Mouse (Mus musculus) c-Kit-negative CD71-positive TER-119-positive erythroid progenitor cells, embryonic 14.5 days (primary cell): Measurements from ENCODE around the gene Pik3r5.

Experiments
- DNase-seq: peaks from one replicate; pipeline ENCODE4 v3.0.0-alpha.2; 2013; ENCODE audit warnings: low read depth, low spot score

Gene Pik3r5

DNA sequence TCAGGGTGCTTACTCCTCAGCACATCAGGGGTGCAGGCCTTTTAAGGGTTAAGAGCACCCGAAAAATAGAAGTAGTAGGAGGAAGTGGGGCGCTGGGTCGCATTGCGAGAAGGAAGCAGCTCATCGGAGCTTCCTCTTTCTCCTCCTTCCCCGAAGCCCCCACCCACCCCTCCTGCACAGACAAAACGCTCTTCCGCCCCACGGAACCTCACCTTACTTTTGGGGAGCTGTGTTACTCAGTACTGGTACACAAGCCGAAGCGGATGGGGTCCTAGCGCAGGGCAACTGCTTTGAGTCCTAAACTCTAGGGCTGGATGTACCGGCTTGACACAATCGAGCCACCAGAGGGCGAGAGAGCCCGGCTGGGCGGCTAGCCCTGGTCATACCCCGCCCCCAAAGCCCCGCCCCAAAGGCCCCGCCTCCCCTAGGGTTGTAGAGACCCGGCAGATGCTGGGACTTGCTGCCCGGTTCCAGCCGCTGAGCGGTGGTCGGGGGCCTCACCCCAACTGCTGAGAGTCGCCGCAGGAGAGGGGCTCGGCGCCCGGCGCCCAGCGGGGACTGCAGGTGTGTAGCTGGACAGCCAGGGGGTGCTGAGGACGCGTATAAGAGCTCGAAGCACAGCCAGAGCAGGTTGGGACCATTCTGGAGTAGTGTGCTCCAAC is at the start of gene Pik3r5:
TSS of gene Pik3r5 (plus strand) at position 423 of the 662 bp plus-strand sequence.
- no peak for DNase-seq

- DNase-seq, result no peak
Observed at GRCm38 (mm10) chr11:68383519-68383918, 48.4 kb upstream of the Pik3r5 start.

DNA sequence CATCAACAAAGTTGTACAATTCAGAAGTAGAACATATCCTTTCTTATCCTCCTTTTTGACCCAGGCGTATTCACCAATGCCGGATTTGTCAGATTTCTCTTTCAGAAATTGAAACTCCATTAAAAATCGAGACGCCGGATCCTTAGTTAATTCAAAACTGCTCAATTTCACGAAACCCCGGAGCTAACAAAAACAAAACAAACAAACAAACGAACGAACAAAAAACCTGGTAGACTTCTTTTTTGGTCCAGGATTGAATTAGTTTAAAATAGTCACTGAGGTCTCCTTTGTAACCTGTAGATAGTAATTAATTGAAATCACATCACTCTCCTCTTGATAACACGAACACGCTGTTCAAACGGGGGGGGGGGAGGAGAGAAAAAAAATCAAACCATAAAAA is 47.8 kb upstream of the Pik3r5 start:
- DNase-seq, result no peak

- no peak for DNase-seq
Observed at GRCm38 (mm10) chr11:68384592-68385020, 47.3 kb upstream of the Pik3r5 start.

DNA sequence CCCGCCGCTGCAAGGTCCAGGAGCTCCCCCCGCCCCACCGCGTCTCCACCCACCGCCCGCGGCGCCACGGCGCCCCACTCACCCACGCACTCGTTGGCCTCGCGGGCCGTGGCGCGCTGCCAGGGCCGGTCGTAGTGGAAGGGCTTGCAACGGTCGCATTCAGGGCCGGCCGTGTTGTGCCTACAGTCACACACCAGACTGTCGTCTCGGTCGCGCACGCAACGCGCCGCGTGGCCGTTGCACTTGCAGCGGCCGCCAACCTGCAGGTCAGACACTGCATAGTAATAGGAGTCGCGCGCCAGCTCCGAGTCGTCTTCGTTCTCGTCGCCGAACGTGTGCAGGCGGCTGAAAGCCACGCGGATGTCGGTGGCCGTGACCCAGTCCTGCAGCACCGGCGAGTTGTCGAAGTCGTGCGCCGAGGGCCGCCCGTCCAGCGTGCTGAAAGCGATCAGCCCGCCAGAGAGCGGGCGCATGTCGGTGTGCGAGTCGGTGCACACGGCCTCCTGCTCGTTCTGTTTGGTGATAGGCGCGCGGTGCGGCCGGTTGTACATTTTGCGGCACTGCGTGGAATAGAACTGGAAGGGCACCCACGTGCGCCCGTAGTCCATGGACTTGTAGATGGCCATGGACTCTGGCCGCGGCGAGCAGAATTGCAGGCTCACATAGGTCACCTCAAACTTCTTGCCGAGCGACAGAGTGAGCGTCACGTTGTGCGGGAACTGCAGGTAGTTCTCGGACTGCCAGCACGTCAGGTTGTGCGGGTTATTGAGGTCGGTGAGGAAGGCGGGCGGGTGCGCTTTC is 46.7 kb upstream of the Pik3r5 start:
- no peak for DNase-seq

DNA sequence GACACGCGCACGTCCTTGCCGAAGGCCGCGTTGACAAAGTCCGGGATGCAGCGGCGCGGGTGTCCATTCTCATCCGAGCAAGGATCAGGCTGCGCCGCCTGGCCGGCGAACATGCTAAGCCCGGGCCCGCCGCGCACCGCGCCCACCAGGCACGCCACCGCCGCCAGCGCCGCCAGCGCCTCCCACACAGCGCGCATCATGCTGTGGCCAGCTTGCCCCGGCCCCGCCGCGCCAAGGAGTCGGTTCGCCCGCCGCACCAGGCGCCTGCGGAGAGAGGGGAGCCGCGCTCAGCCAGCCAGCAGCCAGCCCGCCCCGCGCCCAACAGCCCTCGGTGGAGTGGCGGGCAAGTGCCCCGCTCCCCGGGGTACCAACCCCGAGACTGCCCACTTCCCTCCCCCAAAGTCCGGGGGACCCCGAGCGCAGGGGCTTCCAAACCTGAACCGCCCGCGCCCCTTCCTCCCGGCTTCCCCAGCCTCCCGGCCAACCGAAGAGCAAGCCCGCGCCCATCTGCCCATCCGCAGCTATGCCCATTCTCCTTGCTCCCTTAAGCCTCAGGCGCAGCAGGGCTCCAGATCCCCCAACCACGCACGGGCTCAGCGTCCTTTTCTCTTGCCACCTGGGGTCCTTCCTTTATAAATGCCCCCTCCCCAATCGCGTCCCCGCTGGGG is 45.9 kb upstream of the Pik3r5 start:
- DNase-seq, result no peak

DNA sequence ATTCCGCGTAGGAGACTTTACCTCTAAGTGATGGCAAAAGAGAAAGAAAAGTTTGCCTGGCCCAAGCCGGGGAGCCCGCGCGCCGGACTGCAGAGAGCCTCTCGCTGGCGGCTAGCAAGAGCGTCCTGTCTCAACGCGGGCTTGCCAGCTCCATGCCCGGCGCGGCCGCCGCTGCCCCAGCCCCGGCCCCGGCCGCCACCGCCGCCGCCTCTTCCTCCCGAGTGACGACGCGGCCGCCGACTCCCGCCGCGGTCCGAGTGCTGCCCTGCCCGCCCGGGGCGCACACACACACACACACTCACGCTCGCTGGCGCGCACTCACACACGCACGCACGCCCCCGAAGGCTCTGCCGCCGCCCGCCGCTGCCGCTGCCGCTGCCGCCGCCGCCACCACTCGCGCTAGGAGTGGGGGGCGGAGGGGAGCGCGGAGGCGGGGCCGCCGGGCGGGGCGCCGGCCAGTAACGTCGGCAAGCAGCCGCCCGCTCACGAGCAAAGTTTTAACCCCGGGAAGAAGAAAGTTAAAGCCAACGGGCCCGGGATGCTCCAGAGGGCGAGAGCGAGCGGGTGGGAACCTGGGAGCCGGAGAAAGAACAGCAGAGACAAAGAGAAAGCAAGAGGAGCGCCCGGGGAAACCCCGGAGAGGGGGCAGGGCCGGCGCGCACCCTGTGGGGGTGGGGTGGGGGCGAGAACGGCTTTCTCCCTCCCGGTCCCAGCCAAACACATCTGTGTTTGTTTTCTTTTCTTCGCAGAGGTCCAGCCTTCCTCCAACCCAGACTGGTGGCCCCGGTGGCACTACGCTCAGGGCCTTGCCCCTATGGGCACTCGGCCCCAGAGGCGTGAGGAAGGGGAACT is 45.1 kb upstream of the Pik3r5 start:
- DNase-seq, result no peak

- no peak for DNase-seq
Observed at GRCm38 (mm10) chr11:68387441-68387760, 44.5 kb upstream of the Pik3r5 start.

DNA sequence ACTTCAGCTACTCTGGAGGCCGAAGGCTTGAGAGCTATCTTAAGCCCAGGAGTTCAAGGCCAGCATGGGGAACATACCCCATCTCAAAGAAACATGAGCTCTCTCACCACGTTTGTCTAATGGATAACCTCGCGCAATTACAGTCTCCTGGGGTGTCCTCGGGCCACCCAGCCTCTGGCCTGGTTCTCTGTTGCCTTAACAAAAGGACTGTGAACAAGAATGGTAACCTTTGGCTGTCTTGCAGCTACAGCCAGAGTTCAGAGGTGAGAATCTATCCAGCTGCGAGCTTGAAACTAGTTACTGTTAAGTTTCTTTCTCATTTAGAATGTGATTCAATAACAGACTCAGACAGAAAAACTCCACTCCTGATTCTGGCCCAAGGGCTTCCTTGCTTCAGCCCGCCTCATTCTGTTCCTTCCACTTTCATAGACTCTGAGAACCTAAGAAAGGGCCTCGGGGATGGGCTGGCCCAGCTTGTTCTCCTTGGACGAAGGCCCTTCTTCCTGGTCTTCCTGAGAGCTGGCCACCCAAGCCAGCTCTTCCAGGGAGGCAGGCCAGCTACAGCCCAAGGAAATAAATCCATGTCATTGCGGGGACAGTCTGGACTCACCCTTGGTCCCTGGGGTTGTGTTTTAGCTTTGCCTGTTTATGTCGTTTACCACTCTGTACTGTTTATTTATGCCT is 43.8 kb upstream of the Pik3r5 start:
- DNase-seq, result no peak

DNA sequence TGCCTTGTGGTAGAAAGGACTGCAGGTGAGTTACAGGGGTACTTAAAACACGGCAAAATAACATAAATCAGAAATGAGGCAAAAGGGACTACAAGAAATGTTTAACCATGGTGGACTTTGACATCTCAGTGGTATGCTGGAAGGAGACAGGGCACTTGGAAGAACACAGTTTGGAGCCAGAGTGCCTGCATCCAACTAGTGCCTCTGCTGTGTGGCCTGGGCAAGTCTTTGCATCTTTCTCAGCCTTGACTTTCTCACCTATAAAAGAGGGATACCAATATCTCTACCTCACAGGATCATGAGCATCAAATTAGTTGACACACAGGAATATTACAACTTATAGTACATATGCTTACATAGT is 43.3 kb upstream of the Pik3r5 start:
- no peak for DNase-seq

DNA sequence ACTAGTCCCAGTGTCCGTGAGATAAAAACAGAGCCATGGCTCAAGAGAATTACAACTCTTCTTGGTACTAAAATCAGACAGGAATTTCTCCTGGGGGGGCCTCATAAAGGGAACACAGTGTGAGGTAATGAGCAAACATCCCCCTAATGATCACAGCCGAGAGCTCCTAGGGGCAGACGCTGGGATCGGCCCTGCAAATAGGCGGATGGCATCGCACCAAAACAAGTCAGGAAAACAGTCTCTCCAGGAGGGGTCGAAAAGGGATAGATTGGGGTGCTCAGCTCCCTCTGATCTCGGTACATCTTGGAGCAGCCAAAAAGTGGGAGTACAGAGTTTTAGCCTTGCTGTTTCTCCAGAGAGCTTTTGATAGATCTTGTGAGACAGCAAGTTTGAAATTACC is 42.3 kb upstream of the Pik3r5 start:
- DNase-seq, result no peak

- no peak for DNase-seq
Observed at GRCm38 (mm10) chr11:68390381-68391287, 41.3 kb upstream of the Pik3r5 start.

DNA sequence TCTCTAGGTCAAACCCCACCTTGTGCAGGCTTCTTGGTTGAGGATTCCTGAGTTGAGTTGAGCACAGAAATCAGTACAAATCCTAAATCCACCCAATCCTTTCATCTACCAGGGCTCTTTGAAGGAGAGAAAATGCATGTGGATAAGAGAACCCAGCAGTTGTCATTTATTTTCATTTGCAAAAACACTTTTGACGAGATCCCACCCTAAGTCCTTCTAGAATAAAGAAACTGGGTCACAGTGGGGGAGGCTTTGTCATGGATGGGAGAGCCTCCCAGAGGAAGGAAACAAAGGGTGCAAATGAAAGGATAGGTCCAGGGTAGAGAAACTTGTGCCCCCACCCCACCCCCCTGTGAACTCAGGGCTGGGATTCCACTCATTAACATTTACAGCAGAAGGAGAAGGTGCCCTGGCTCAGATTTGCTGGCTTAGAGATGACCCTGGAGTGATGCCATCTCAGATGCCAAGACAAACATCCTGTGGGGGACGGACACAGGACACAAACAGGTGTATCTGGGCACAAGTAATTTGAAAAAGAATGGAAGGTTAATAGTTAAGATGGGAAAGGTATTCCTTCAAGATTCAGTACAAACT is 37.9 kb upstream of the Pik3r5 start:
- no peak for DNase-seq

- no peak for DNase-seq
Observed at GRCm38 (mm10) chr11:68394749-68395148, 37.2 kb upstream of the Pik3r5 start.

DNA sequence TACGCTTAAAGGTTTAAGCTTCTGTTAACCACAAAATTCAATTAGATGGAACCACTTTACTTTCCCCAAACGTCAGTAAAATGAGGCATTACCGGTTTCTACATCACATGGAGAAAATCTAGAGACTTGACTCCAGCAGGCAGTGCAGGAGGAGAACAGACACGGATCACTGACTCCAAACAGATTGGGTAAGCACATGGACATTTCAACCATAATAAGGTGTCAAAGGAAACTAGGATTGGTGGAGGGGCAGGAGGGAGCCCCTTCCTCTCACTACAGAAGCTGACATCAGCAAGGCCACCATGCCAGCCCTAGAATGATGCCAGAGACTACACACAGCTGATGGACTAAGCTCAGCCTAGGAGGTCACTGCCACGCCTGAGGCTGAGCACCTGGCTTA is 36.4 kb upstream of the Pik3r5 start:
- DNase-seq, result no peak

- DNase-seq, result no peak
Observed at GRCm38 (mm10) chr11:68398891-68399547, 32.9 kb upstream of the Pik3r5 start.

DNA sequence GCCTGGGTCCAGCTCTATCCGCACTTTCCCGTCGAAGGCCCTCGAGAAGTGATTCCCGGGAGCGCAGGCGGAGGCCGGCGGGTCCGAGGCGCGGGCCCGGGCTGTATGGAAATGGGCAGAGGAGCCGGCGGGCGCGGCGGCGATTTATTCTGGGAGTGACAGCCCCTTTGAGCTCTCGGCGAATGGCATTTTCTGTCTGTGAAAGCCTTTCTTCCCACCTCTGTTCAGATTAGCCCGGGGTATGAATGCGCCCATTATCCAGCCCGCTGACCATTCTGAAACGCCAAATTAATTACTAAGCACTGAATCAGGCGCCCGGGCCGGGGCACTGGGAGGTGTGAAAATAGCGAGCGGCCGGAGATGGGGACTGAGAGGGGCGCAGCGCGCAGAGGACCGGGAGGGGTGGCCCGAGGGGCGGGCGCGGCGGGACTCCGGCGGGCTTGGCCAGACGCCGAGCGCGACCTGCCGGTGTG is 32.3 kb upstream of the Pik3r5 start:
- DNase-seq, result no peak

- no peak for DNase-seq
Observed at GRCm38 (mm10) chr11:68400021-68400671, 31.8 kb upstream of the Pik3r5 start.

GRCm38 (mm10) chr11:68400727-68401219 is 31.1 kb upstream of the Pik3r5 start, which contains the start of gene Ntn1:
Gene Ntn1, minus strand, starts transcription at chr11:68400823.
- no peak for DNase-seq
